ENCODE assay signal across 16 mouse cellular contexts in genomic region chr15:81919062-81919461, GRCm38 (mm10). TPM values are rescaled to one million over a fixed set of nuclear protein-coding genes. Genes with fewer than 3 reads are reported as not detected.
DNase-seq lines count a peak whose midpoint lies in the region; ATAC-seq lines count a peak whose summit lies in the region.
"Had no signal": no experiment of that assay in that cellular context is flagged by ENCODE, and none has a peak within 500 bp of the region (broad histone marks: within the 10 kb centered on the region; RNA-seq: fewer than 3 reads in every experiment).

No protein-coding gene starts in this region.

- H3K4me1 ChIP-seq in kidney, embryonic 16.5 days (ENCODE audit: insufficient read depth, low read length): peaks cover 5% of the 10 kb centered on the region
- H3K4me1 ChIP-seq in forebrain, embryonic 12.5 days: 0 out of 2 replicates have a peak, but pooled peaks cover 7% of the 10 kb centered on the region
- H3K4me1 ChIP-seq: heart, embryonic 15.5 days had no signal

- no peaks in the 10 kb centered on the region for H3K9me3 ChIP-seq in kidney, embryonic 16.5 days (ENCODE audit: low read length)
- no peaks in the 10 kb centered on the region for H3K9me3 ChIP-seq in forebrain, embryonic 12.5 days
- H3K9me3 ChIP-seq: embryonic facial prominence, embryonic 10.5 days; heart, embryonic 15.5 days; liver, embryonic 15.5 days had no signal

- ATAC-seq in kidney, embryonic 16.5 days (ENCODE audit: low FRiP score, low TSS enrichment): no peak
- ATAC-seq in forebrain, embryonic 12.5 days (ENCODE audit: low FRiP score): no peak
- ATAC-seq: lung, postnatal 0 days had no signal

- H3K27me3 ChIP-seq in kidney, embryonic 16.5 days (ENCODE audit: insufficient read depth, low read length): no peaks in the 10 kb centered on the region
- H3K27me3 ChIP-seq in forebrain, embryonic 12.5 days: no peaks in the 10 kb centered on the region
- H3K27me3 ChIP-seq: heart, embryonic 15.5 days; liver, embryonic 15.5 days had no signal

- peak; percentile 62 for DNase-seq in cerebellum, postnatal 10 days
- no peak for DNase-seq in cerebellum, adult 11 months
- peak; percentile 47 to 52 for DNase-seq in kidney, adult 8-10 months
- peak; percentile 24 for DNase-seq in adipocyte (ENCODE audit: low spot score)
- peak; percentile 51 to 69 for DNase-seq in cerebellum, postnatal 14 days
- DNase-seq: adrenal gland, postnatal 10 days; heart, adult 18-20 months; retina, postnatal 1 day had no signal

- 66% methylated on average over 5 of the region's 5 CpGs for WGBS in kidney, embryonic 16.5 days
- WGBS in forebrain, embryonic 12.5 days: 92% methylated on average over 5 of the region's 5 CpGs

- H3K4me2 ChIP-seq in kidney, embryonic 16.5 days (replicated peaks; ENCODE audit: low read depth, low read length): no peak overlapping the region
- H3K4me2 ChIP-seq in forebrain, embryonic 12.5 days: no peak overlapping the region
- H3K4me2 ChIP-seq: heart, embryonic 15.5 days; liver, embryonic 15.5 days; midbrain, embryonic 11.5 days had no signal

- H3K27ac ChIP-seq in kidney, embryonic 16.5 days (ENCODE audit: low read length): no peak overlapping the region
- no peak overlapping the region for H3K27ac ChIP-seq in forebrain, embryonic 12.5 days
- H3K27ac ChIP-seq: embryonic facial prominence, embryonic 10.5 days; heart, embryonic 15.5 days; liver, embryonic 15.5 days; stomach, postnatal 0 days had no signal

- H3K4me3 ChIP-seq in kidney, embryonic 16.5 days (ENCODE audit: low read length): no peak overlapping the region
- H3K4me3 ChIP-seq in forebrain, embryonic 12.5 days (replicated peaks): no peak overlapping the region
- H3K4me3 ChIP-seq: embryonic facial prominence, embryonic 10.5 days; heart, embryonic 15.5 days; liver, embryonic 15.5 days had no signal

- no peak overlapping the region for H3K9ac ChIP-seq in kidney, embryonic 16.5 days (replicated peaks; ENCODE audit: low read length)
- H3K9ac ChIP-seq in forebrain, embryonic 12.5 days: no peak overlapping the region
- H3K9ac ChIP-seq: heart, embryonic 15.5 days; liver, embryonic 15.5 days had no signal

- H3K36me3 ChIP-seq in kidney, embryonic 16.5 days (ENCODE audit: insufficient read depth, low read length): peaks cover 29% of the 10 kb centered on the region
- peaks cover 53% of the 10 kb centered on the region for H3K36me3 ChIP-seq in forebrain, embryonic 12.5 days (replicated peaks)

RNA-seq across cellular contexts. Expression of gene Polr3h, which starts 7.0 kb away (rescaled TPM):
- 95.5 and 98.5 TPM in 2 replicates for polyA plus RNA-seq in kidney, embryonic 16.5 days (2015; fragmentation: Nextera tagmentation; extraction: Ambion mirVana)
- 69.8 and 75.6 TPM in 2 replicates for polyA plus RNA-seq in forebrain, embryonic 12.5 days (2016; fragmentation: Nextera tagmentation; extraction: Ambion mirVana)

RNA-seq across cellular contexts. Expression of gene Csdc2, which starts 17.5 kb away (rescaled TPM):
- polyA plus RNA-seq in kidney, embryonic 16.5 days (2015; fragmentation: Nextera tagmentation; extraction: Ambion mirVana): 35.2 and 38.1 TPM in 2 replicates
- 35.8 and 39.9 TPM in 2 replicates for polyA plus RNA-seq in forebrain, embryonic 12.5 days (2016; fragmentation: Nextera tagmentation; extraction: Ambion mirVana)

RNA-seq across cellular contexts. Expression of gene Pmm1, which starts 41.7 kb away (rescaled TPM):
- 33.6 and 37.3 TPM in 2 replicates for polyA plus RNA-seq in kidney, embryonic 16.5 days (2015; fragmentation: Nextera tagmentation; extraction: Ambion mirVana)
- 42.0 and 44.0 TPM in 2 replicates for polyA plus RNA-seq in forebrain, embryonic 12.5 days (2016; fragmentation: Nextera tagmentation; extraction: Ambion mirVana)

RNA-seq across cellular contexts. Expression of gene Aco2, which starts 47.0 kb away (rescaled TPM):
- 281 and 293 TPM in 2 replicates for polyA plus RNA-seq in kidney, embryonic 16.5 days (2015; fragmentation: Nextera tagmentation; extraction: Ambion mirVana)
- polyA plus RNA-seq in forebrain, embryonic 12.5 days (2016; fragmentation: Nextera tagmentation; extraction: Ambion mirVana): 184 and 185 TPM in 2 replicates

RNA-seq across cellular contexts. Expression of gene Phf5a, which starts 47.4 kb away (rescaled TPM):
- polyA plus RNA-seq in kidney, embryonic 16.5 days (2015; fragmentation: Nextera tagmentation; extraction: Ambion mirVana): 167 and 172 TPM in 2 replicates
- 138 and 140 TPM in 2 replicates for polyA plus RNA-seq in forebrain, embryonic 12.5 days (2016; fragmentation: Nextera tagmentation; extraction: Ambion mirVana)
